Mouse (Mus musculus) brown adipose tissue, adult 24 weeks (tissue): ENCODE measurements around the gene Tsnaxip1. TPM values are rescaled to one million over a fixed set of nuclear protein-coding genes. Genes with fewer than 3 reads are reported as not detected.
A peak's percentile ranks its signal among the peaks of the same experiment; 100 is the strongest.

Experiments used
- H3K27ac ChIP-seq: fragments of 200-500 bp; replicated peaks from 2 replicates; pipeline ENCODE4 v1.5.1; 2012; ENCODE audit warnings: low read depth, mild to moderate bottlenecking, low read length
- H3K4me1 ChIP-seq: fragments of 200-500 bp; 2 replicates; pipeline ENCODE4 v1.6.1; 2012; ENCODE audit warnings: low read length, mixed read lengths; ENCODE audit not compliant: control insufficient read depth, insufficient read depth, insufficient read length
- H3K4me3 ChIP-seq: fragments of 200-500 bp; 2 replicates; pipeline ENCODE4 v1.5.1; 2012; ENCODE audit warnings: low read depth, mild to moderate bottlenecking, low read length, moderate library complexity; ENCODE audit not compliant: insufficient read depth
- polyA plus RNA-seq: library from polyadenylated mRNA; stranded (reverse); fragments of >200 nt; gene quantifications from 2 replicates; pipeline ENCODE4 v1.2.4, GENCODE M21; 2012; ENCODE audit not compliant: missing spikeins, insufficient read depth, insufficient read length

Gene Tsnaxip1
- polyA plus RNA-seq, 1 experiment: not detected

DNA sequence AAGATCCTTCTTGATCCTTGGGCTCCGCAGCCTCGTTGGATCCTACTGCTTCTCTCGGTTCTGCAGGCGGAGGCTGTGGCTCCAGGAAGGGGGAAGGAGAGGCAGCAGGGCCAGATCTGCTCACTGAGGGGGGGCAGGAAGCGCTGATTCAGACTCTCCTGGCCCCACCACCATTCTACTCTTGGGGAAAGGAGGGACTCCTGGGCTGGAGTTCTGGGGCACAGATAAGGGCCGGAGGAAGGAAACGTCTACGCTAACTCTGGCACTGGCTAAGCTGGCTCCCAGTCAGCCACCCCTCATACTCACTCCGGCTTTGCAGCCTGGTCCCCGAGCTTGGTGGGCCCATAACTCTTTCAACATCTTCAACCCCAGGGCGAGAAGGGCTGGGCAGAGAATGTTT lies 19.1 kb downstream of the Tsnaxip1 start:
- no peak overlapping the region for H3K27ac ChIP-seq
- no peaks in the 10 kb centered on the region for H3K4me1 ChIP-seq
- H3K4me3 ChIP-seq: no peak overlapping the region

- no peaks in the 10 kb centered on the region for H3K4me1 ChIP-seq
- H3K4me3 ChIP-seq: no peak overlapping the region
- no peak overlapping the region for H3K27ac ChIP-seq
These were observed 22.5 kb downstream of the Tsnaxip1 start for GRCm38 (mm10) chr8:105850014-105850413.

DNA sequence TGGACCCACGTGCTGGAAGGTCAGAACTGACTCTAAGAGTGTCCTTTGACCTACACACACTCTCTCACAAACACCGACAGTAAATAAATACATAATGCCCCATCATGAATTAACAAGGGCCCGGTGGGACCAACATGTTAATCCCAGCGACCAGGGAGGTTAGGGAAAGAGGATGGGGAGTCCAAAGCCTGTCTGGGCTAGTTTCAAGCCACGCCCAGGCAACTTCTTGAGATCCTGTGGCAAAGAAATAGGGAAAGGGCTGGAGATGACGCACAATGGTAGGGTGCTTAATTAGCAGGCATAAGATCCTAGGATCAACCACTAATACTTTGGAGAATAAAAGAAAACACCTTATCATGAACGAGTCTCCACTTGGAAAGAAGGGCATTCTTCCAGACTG lies 23.1 kb downstream of the Tsnaxip1 start:
- Histone ChIP-seq H3K4me3 (no peak overlapping the region), H3K4me1 (no peaks in the 10 kb centered on the region; the same call in 1 of the 2 replicates), H3K27ac (no peak overlapping the region)

- peak overlapping the region; percentile 93 for H3K4me3 ChIP-seq
- no peak overlapping the region for H3K27ac ChIP-seq
These were observed 24.2 kb downstream of the Tsnaxip1 start for GRCm38 (mm10) chr8:105851651-105852143.

GRCm38 (mm10) chr8:105852146-105852729 lies 24.7 kb downstream of the Tsnaxip1 start:
- Histone ChIP-seq H3K27ac (no peak overlapping the region), H3K4me1 (peaks cover 5% of the 10 kb centered on the region)

More at GRCm38 (mm10) chr8:105851651-105852143, 24.2 kb downstream of the Tsnaxip1 start:
- H3K4me1 ChIP-seq: peaks cover 5% of the 10 kb centered on the region

GRCm38 (mm10) chr8:105853178-105853577 lies 25.6 kb downstream of the Tsnaxip1 start, which contains the start of gene Cenpt:
Gene Cenpt (minus strand): TSS chr8:105853278.
- H3K27ac ChIP-seq: no peak within 1 kb of the TSS
- no peak within 1 kb of the TSS for H3K4me3 ChIP-seq
- H3K4me1 ChIP-seq: peaks cover 8% of the 10 kb centered on the region

More at GRCm38 (mm10) chr8:105852146-105852729, 24.7 kb downstream of the Tsnaxip1 start:
- H3K4me3 ChIP-seq: no peak overlapping the region

GRCm38 (mm10) chr8:105854303-105854702 lies 26.8 kb downstream of the Tsnaxip1 start:
- H3K4me1 ChIP-seq: peaks cover 8% of the 10 kb centered on the region
- no peak overlapping the region for H3K27ac ChIP-seq
- H3K4me3 ChIP-seq: no peak overlapping the region

DNA sequence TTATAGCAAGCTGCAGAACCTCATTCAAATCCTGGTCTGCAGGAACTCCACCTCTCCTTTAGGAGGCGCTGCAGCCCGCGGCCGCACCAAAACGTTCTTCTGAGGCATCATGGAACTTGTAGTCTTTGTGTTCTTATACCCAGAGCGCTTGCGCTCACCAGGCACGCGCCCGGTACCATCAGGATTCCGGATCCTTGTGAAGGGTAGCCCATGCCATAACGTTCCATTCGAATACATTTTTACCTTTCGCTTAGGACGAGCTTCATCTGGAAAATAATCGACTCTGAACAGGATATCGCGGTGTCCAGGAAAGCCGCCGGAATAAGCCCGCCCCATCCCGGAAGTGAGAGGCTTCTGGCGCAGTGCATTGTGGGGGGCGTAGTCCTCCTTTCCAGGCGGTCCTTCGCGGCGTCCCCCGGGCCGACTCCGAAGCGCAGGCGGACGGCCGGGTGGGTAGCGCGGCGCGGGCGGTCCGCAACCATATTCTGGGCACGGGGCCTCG lies 27.2 kb downstream of the Tsnaxip1 start, which contains the start of gene Thap11:
Thap11 (plus strand) TSS at position 418 of the 502 bp plus-strand sequence.
- Histone ChIP-seq H3K4me3 (peak within 1 kb of the TSS; percentile 86), H3K27ac (peak within 1 kb of the TSS; percentile 99), H3K4me1 (peaks cover 8% of the 10 kb centered on the region)

GRCm38 (mm10) chr8:105855248-105856167 lies 28.0 kb downstream of the Tsnaxip1 start:
- Histone ChIP-seq H3K4me3 (peak overlapping the region; percentile 86), H3K4me1 (peaks cover 8% of the 10 kb centered on the region), H3K27ac (peak overlapping the region; percentile 53)

DNA sequence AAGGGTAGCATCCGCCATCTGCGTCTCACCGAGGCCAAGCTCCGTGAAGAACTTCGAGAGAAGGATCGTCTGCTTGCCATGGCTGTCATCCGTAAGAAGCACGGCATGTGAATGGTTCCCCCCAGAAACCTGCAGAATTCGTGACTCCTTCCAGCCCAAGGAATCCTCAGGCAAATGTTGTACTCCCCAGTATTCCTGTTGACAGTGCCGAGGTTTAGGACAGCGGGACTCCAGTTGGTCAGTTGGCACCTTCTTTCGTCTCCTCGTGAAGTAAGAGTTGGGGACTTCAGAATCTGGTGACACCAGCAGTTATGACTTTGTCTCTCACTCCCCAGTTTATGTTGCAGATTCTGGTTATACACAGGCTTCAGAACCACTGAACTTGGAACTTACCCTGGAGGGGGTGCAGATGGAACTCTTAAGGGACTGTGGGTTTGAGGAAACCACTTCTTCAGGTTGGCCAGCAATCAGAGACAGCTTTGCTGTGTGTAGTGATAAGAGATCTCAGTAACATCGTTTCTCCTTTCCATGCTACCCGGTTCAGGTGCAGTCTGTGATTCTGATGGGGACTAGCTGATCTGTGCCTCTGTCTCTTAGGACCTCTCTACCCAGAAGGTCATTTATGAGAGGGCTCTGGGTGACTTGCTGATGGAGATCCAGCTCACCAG lies 28.8 kb downstream of the Tsnaxip1 start:
- H3K27ac ChIP-seq: no peak overlapping the region
- H3K4me1 ChIP-seq: peaks cover 8% of the 10 kb centered on the region
- peak overlapping the region; percentile 86 for H3K4me3 ChIP-seq

GRCm38 (mm10) chr8:105858495-105858894 lies 31.0 kb downstream of the Tsnaxip1 start:
- H3K4me1 ChIP-seq: peaks cover 8% of the 10 kb centered on the region
- no peak overlapping the region for H3K27ac ChIP-seq
- no peak overlapping the region for H3K4me3 ChIP-seq

GRCm38 (mm10) chr8:105859314-105859713 lies 31.8 kb downstream of the Tsnaxip1 start:
- H3K4me3 ChIP-seq: no peak overlapping the region
- H3K27ac ChIP-seq: no peak overlapping the region
- H3K4me1 ChIP-seq: peaks cover 8% of the 10 kb centered on the region

- Histone ChIP-seq H3K4me1 (peaks cover 8% of the 10 kb centered on the region), H3K4me3 (peak within 1 kb of the TSS; percentile 69), H3K27ac (peak within 1 kb of the TSS; percentile 86)
These were observed 32.8 kb downstream of the Tsnaxip1 start, which contains the start of gene Nutf2 for GRCm38 (mm10) chr8:105860143-105860981. Gene Nutf2 (plus strand): TSS chr8:105860580.

GRCm38 (mm10) chr8:105861951-105862350 lies 34.4 kb downstream of the Tsnaxip1 start:
- H3K4me1 ChIP-seq: peaks cover 3% of the 10 kb centered on the region; the same call in 1 of the 2 replicates
- H3K27ac ChIP-seq: no peak overlapping the region
- H3K4me3 ChIP-seq: peak overlapping the region; percentile 69
